Mouse (Mus musculus): ENCODE data around the gene Manbal. TPM values are rescaled to one million over a fixed set of nuclear protein-coding genes. Genes with fewer than 3 reads are reported as not detected.

Gene Manbal
- total RNA-seq, 2 experiments from 2014 or later = 20.7 to 28.3 TPM

DNA sequence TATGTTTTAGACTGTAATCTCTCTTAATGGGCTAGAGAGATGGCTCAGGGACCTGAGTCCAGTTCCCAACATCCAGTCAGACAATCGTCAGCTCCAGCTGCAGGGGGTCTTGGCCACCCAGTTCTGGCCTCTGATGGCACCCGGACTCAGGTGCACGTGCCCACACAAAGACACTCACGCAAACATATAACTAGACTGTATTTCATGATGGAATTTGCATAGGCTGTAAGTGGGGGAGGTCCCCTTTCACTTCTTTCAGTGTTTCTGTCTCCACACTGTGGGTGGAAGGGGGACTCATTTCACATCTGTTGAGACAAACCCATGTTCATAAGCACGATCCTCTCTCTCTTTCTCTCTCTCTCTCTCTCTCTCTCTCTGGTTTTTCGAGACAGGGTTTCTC is 33.1 kb downstream of the Manbal start:
- intact Hi-C loops (cut with DNase I; ENCODE audit: low total_unique reads) = no loop called here
- DNase-seq = no peak

DNA sequence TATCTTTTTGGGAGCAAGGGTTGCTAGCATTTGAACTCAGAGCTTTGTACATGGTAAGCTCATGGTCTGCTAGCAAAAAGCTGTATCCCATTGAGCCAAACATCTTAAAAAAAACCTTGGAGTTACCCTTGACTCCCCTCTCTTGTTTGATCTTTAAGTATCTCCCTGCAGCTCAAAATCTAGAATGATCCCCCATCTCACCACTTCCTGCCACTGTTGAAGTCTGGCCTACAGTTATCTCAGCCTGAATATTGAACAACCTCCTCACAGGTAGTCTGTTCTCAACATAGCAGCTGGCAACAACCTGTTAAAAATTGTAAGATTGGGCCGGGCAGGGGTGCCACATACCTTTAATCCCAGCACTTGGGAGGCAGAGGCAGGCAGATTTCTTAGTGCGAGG is 33.9 kb downstream of the Manbal start:
- intact Hi-C loops (cut with DNase I; ENCODE audit: low total_unique reads) = no loop called here
- DNase-seq = no peak

DNA sequence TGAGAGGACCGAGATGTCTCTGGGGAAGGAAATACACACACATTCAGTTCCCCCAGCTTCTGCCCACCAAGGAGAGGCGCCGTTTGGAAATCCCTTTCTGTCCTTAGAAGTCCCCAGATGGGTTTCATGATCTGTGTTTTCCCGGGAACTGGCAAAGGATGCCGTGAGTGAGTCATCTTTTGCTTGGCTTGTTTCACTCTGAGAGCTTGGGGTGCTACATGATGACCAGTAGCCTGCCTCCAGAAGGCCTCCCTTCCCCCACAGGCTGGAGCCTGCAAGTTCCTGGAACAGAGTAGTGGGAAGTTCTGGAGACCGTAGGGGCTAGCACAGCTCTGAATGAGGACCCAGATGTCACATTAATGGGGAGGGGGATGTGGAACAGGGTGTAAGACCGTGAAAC is 40.2 kb downstream of the Manbal start:
- DNase-seq = peak; percentile 82
- intact Hi-C loops (cut with DNase I; ENCODE audit: low total_unique reads) = no loop called here

DNA sequence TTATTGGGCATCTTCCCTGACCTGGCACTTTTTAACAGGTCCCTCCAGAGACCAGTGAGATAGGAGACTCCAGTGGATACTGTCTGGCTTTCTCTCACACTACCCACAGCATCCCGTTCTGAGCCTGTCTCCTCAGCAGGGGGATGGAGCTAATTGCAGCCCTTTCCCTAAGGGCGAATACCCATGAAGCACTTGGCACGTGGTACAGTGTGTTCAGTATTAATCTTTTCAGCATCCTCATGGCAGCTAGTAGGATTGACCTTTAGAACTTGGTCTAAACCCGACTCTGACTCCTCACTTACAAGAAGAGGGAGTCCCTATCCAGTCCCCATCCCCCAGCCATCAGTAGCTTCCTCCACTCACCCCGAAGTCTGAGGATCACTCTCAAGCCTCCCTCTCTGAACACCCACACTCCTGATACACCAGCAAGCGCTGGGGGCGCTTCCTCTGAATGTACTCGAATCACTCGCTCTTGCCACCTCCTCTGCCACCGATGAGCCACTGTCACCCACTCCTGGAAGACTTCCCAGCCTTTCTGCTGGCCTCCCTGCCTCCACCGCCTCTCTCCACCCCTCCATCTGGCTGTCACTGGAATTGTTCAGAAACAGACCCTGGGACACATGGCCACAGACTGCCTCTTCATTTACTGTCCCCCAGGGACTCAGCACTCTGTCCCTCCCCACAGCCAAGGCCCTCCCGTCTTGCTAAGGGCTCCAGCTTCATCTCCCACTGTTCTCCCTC is 42.6 kb downstream of the Manbal start:
- intact Hi-C loops (cut with DNase I; ENCODE audit: low total_unique reads) = no loop called here

DNA sequence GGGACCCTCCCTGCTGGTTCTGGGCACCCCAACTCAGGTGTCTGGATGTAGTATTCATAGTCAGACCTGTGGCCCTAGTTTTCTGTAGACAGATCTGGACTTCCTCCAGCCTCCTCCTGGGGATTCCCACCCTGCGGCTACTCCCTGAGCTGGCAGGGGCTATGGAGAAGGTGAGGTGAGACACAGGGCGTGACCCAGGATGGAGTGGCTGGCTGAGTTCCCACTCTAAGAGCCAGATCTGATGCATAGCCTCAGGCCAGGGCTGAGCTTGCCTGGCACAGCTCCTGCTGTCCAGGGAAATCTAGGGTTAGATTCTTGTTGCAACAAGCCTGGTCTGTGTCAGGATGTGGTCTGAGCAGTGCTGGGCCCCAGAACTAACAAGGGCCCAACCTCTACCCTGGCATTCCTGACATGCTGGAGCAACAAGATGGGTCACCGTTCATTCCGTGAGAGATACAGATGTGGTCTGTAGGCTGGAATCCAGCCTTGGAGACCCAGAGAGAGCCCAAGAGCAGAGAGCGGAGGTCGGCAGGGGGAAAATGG is 43.8 kb downstream of the Manbal start:
- DNase-seq = no peak
- intact Hi-C loops (cut with DNase I; ENCODE audit: low total_unique reads) = no loop called here

More for the DNA sequence above, 42.6 kb downstream of the Manbal start:
- DNase-seq = no peak

DNA sequence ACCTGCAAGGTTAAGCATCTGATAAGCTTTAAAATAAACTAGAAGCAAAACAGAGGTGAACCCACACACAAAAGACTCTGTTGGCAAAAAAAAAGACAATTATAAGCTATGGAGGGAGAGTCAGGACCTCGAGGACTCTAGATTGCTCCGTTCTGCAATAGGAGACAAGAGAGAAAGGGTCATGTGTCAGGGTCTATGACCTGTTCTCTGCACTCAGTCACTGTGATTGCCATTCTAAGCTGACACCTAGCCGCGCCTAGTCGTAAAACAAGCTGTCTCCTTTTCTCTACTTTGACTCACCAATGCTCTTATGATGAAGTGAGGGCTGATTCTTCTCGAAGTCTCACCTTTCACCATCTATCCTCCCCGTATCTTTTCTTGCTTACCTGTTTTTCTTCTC is 45.1 kb downstream of the Manbal start:
- intact Hi-C loops (cut with DNase I; ENCODE audit: low total_unique reads) = no loop called here
- DNase-seq = no peak

DNA sequence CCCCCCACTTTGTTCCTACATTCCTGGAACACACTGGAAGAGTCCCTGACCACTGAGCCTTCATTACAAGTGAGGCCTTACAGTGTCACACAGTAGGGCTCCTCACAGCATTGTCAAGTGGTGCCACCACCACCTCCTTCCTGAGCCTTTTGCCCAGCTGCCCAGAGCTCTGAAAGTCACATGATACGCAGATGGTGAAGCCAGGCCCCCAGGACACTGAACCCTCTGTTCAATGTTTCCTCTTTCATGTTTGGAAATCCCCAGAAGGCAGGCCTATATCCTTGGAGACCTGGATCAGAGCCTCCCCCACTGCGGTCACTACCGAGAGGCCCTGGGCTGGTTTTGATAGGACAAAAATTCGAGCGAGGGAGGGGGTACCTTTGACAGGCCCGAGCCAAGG is 49.8 kb downstream of the Manbal start:
- intact Hi-C loops (cut with DNase I; ENCODE audit: low total_unique reads) = no loop called here
- no peak for DNase-seq

DNA sequence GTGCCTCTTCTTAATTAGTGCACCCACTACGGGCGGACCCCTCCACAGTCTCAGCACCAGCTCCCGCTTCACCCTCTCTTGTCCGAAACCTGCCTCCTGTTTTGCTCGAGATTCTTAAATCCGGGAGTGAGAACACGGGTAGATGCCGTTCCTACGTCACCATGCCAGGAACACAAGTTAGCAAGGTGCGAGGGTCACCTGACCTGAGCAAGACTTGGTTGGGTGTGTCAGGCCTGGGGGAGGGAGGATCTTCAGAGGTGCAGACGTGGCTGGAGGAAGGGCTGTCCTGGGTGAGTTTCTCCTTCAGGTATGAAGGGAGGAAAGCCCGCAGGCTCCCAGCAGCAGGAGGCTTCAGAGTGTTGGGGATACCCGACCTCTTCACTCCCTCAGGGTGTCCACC is 50.8 kb downstream of the Manbal start, which contains the start of gene Src:
Gene Src, plus strand, starts transcription at position 239 of the 400 bp plus-strand sequence.
- intact Hi-C loops (cut with DNase I; ENCODE audit: low total_unique reads) = no loop called here

DNA sequence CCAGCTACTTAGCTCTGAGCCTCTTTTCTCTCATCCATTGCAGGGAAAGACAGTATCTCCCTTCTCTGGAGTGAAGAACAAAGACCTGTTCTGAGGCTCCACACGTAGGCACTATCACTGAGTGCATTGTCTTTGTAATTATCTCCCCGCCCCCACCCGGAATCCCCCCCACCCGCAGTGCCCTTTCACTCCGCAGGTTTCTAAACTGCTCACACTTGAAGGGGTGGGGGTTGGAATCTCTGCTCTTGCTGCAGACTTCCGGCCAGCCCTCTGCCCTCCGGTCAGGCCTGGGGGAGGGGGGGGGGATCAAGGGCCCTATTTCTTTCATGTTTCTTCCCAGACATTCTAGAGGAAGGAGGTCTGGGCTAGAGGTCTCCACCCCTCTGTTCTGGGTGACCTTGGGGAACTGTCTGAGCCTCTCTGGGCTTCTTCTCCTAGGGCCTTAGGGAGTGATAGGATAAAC is 51.2 kb downstream of the Manbal start:
- intact Hi-C loops (cut with DNase I; ENCODE audit: low total_unique reads) = no loop called here
- DNase-seq = no peak

More for the DNA sequence above, 50.8 kb downstream of the Manbal start, which contains the start of gene Src:
- DNase-seq = no peak

DNA sequence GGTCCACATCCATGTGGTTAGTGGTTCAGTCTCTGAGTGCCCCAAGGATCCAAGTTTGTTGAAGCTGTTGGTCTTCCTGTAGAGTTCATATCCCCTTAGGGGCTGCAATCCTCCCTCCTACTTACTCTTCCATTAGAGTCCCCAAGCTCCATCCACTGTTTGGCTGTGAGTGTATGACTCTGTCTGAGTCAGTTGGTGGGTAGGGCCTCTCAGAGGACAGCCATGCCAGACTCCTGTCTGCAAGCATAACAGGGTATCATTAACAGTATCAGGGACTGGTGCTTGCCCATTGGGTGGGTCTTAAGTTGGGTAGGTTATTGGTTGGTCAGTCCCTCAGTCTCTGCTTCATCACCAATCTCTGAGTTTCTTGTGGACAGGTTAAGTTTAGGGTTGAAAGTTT is 52.1 kb downstream of the Manbal start:
- no peak for DNase-seq
- intact Hi-C loops (cut with DNase I; ENCODE audit: low total_unique reads) = no loop called here

DNA sequence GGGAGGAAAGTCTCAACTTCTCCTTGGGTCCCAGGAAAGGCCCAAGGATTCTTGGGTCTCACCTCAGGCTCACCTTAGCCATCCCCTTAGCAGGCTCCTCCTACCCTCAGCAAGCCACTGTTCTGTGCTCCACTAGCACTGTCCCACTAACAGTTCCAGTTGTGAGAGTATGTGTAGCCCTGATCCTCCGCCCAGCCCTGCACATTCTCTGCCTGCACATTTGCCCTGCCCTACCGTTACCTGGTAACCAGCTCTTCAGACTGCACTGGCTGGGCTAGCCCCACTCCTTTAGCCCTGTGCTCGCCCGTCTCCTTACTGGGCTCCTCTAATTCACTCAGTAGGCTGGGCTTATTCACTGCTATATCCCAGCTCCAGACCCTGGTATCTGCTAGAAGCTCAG is 53.0 kb downstream of the Manbal start:
- DNase-seq = no peak
- intact Hi-C loops (cut with DNase I; ENCODE audit: low total_unique reads) = no loop called here

DNA sequence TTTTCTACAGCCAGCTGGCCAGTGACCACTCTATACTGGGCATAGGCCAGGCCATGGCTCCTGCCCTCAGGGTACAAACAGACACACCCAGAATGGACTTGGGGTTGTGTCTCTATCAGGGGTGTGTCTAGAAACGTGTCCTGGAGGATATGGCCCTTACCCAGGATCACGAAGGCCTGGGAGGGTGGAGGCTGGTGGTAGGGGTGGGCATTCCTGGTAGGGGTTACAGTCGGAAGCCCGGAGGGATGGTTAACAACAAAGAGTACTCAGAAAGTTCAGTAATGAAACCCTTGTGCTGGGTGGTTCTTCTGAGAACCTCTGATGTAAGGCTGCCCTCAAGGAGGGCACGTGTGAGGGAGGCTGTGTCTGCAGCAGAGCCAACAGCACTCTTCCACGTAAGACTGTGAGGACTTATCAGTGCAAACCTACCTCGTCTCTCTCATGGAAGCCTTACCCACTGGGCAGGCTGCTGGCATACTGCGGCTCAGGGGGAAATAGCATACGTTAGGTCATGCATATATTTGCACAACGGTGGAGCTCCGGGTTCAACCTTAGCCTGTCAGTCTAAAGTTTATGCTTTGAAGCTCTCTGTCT is 54.8 kb downstream of the Manbal start:
- no peak for DNase-seq
- intact Hi-C loops (cut with DNase I; ENCODE audit: low total_unique reads) = no loop called here

DNA sequence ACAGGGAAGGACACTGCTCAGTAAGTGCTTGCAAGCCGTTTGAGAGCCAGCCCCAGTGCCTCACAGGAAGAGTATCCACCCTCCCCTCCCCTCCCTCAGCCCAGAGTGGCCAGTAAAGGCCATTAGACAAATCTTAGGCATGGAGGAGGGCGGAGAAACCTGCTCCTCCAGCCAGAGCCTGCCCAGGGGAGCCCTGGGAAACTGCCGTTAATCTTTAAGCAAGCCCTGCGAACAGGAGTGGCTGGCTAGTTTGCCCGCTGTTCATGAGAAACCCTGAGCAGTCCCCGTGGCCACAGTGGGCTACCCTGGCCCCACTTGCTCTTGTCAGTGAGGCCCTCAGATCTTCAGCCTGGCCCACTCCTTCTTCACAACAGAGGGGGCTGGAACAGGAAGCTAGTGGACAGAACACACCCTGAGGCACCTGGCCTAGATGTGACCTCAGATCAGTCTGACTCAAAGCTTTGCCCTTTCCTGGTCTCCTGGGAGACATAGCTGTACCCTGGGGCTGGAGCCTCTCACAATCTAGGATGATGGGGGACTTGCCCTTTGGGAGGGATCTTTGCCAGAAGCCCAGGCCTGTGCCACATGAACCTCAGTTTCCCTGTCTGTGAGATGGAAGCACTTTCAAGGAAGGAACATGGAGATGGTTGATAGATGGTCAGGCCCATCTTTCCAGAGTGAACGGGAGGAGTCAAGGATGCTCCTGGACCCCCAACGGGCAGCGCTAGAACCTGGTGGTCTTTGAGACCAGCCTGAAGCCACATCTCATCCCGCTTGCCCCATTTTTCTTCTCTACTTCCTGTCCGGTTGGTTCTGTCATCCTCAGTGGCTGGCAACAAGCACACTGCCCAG is 55.7 kb downstream of the Manbal start:
- intact Hi-C loops (cut with DNase I; ENCODE audit: low total_unique reads) = no loop called here

DNA sequence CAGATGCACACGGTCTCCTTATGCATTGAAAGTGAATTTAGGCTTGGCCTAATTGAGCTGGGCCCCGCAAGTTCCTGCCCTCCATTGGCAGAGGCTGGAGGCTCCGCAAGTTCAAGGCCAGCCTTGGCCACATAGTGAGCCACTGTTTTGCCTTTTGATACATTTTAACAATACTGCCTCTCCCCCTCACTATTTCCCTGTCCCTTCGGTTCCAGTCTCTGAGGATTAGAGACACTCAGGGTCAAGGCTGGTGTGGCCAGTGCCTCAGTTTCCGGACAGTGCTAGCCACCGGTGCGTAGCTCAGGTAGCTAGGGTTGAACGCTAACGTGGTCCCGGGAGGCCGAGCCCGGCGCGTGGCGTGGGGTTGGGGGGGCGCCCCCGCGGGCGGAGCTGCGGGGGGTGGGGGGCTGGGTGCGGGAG is 56.3 kb downstream of the Manbal start:
- no peak for DNase-seq
- intact Hi-C loops (cut with DNase I; ENCODE audit: low total_unique reads) = no loop called here

More for the DNA sequence above, 55.7 kb downstream of the Manbal start:
- DNase-seq = peak; percentile 55

DNA sequence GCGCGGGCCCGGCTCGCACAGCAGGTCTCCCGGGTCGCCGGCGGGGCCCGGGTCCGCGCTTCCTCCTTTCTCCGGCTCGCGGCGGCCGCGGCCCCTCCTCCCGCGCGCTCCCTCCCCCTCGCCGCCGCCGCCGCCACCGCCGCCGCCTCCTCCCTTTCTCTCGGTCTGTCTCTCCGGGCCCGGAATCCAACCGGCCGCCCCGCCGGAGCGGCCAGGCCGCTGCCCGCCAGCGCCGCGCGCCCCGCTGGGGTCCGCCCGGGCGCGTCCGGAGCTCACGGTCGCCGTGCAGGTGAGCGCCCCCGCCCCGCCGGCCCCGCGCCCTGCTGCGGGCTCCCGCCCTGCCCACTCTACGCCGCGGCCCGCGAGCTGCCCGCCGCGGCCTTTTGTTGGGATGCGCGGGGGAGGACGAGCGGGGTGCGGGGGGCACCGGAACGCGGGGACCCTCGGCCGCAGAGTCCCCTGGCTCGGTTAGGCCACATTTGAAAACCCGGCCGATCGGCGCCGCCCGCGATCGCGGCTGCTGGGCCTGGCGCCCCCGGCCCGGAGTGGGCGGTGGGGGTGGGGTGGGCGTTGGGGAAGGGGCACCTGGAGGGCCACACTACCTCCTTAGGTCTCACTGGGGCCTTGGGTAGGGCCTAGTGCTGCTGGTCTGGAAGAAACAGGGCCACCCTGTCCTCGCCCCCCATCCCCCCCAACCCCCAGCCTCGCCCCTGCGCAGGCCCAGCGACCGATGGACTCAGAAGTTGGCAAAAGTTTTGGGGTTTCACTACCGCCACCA is 56.9 kb downstream of the Manbal start:
- intact Hi-C loops (cut with DNase I; ENCODE audit: low total_unique reads) = no loop called here

DNA sequence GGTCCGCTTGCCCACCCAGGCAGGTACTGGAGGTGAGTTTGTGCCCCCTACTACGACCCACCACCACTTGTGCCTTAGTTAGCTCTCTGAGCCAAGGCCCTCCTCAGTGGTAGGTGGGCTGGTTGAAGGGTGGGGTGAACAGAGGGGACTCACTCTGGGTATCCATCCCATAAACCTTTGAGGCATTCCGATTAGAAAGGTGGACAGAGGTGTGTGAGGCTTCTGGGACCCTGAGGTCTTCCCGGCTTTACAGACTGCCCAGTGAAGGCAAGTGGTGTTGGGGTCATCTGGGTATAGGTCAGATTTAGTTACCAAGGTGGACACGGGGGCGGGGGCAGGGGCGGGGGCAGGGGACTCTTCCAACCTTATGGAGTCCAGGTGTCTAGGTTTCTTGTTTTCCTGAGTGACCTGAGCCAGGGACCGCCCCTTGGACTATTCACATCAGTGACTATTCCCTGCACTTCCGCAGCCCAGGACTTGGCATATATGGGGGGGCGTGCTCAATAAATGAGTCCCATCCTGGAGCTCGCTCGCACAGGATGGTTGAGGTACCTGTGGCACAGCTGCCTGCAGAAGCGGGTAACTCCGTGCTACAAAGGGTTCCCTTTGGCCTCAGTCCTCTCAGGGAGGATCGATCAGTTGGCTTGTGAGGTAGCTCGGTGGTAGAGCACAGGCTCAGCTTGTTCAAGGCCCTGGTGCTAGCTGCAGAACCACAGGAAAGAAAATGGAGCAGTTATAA is 57.7 kb downstream of the Manbal start:
- intact Hi-C loops (cut with DNase I; ENCODE audit: low total_unique reads) = no loop called here
- no peak for DNase-seq

More for the DNA sequence above, 56.9 kb downstream of the Manbal start:
- DNase-seq = peak; percentile 60

DNA sequence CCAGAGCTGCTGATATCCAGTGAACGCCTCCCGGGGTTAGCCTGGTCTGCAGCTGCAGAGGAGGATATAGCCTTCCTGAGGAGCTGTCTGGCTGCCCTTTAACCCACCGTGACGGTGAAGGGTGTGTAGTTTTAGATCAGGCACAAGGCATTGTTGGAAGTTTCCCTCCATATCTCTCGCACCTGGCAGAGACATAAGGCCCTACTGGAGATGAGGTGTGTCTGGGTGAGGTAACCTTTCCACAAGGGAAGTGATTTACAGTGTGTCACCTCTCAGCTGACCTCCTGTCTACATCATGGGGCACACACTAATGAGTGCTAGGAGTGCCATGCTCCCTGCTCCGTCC is 58.2 kb downstream of the Manbal start:
- no peak for DNase-seq
- intact Hi-C loops (cut with DNase I; ENCODE audit: low total_unique reads) = no loop called here

DNA sequence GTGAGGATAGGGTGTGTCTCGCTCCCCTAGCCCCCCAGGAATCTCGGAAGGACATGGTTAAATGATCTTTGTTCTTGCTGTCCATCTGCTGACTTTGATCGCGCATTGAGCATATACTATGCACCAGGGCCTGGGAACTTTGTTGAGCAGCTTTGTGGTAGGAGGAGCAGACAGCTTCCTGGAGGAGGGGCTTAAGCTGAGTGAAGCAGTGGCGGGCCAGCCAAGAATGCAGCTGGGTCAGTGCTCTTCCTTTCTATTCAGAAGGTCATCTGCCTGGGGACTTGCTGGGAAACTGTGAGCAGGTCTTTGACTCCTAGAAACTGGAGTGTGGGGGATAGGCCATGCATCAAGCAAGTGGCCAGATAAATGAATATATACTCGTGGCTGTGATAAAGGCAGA is 58.8 kb downstream of the Manbal start:
- intact Hi-C loops (cut with DNase I; ENCODE audit: low total_unique reads) = no loop called here

DNA sequence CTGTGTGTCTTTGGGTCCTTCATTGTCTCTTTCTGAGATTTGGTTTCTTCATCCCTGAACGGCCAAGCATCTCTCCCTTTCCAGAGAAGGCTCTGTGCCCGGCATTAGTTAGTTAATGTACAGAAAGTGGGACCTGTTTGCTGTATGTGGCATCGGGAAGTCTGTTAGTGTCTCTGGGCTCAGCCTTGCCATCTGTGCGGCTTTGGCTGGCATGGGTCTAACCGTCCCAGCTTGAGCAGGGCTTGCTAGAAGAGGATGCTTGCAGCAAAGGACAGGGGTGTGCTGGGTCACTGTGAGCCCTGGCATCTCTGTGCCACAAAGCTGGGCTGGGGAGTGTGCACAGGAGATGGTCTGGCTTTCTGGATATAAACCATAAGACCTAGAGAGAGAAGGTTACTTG is 59.8 kb downstream of the Manbal start:
- no peak for DNase-seq
- intact Hi-C loops (cut with DNase I; ENCODE audit: low total_unique reads) = no loop called here

More for the DNA sequence above, 58.8 kb downstream of the Manbal start:
- DNase-seq = no peak

Measured in gastrocnemius, postnatal 14 days (tissue).